Mouse (Mus musculus): ENCODE data around the gene Atp5j2. TPM values are rescaled to one million over a fixed set of nuclear protein-coding genes. Genes with fewer than 3 reads are reported as not detected.

The Atp5j2 gene
- polyA plus RNA-seq, 2 experiments: 190 to 454 TPM

GRCm38 (mm10) chr5:145203936-145204691 lies 12.3 kb upstream of the Atp5j2 start, which contains the start of gene Zkscan5:
Gene Zkscan5, plus strand, starts transcription at chr5:145204562.
- no peaks in the 10 kb centered on the region for H3K27me3 ChIP-seq (ENCODE audit: control insufficient read depth, insufficient read depth, low read length)
- peaks cover 13 to 18% of the 10 kb centered on the region in 2 experiments for H3K4me1 ChIP-seq (replicated peaks; ENCODE audit: control insufficient read depth in 2 of 2, insufficient read depth in 2 of 2, low read length in 1 of 2)
- H3K4me2 ChIP-seq (ENCODE audit: low read depth): peak within 1 kb of the TSS; percentile 93
- no peaks in the 10 kb centered on the region for H3K9me3 ChIP-seq (ENCODE audit: control insufficient read depth, low read length)
- under 1% methylated on average over 22 of the region's 22 CpGs for WGBS (ENCODE audit: insufficient replicate concordance)
- no peaks in the 10 kb centered on the region for H3K36me3 ChIP-seq (replicated peaks; ENCODE audit: control insufficient read depth, insufficient read depth, low read depth)
- H3K4me3 ChIP-seq (ENCODE audit: insufficient read depth in 1 of 2, low read depth in 2 of 2, low read length in 2 of 2): peak within 1 kb of the TSS; percentile 75 to 81
- ATAC-seq (ENCODE audit: insufficient read depth) (peak; percentile 95), DNase-seq (ENCODE audit: low read depth in 3 of 3, low spot score in 3 of 3) (peak; percentile 97 to 98 (median 97))
- peak within 1 kb of the TSS; percentile 80 for H3K9ac ChIP-seq (replicated peaks)
- peak within 1 kb of the TSS; percentile 93 for H3K27ac ChIP-seq
- peak; percentile 14; the same call in 1 of the 2 replicates for TF ChIP-seq EP300 (IDR thresholded peaks at IDR 0.05; ENCODE audit: low read depth)
- TF ChIP-seq CTCF (IDR thresholded peaks at IDR 0.05; ENCODE audit: low read depth): peak; percentile 30; the same call in 1 of the 2 replicates

GRCm38 (mm10) chr5:145202446-145202845 lies 10.6 kb upstream of the Atp5j2 start:
- TF ChIP-seq CTCF (IDR thresholded peaks at IDR 0.05; ENCODE audit: low read depth) (no peak), EP300 (IDR thresholded peaks at IDR 0.05; ENCODE audit: low read depth) (no peak)
- DNase-seq (ENCODE audit: low read depth in 3 of 3, low spot score in 3 of 3) (no peak), ATAC-seq (ENCODE audit: insufficient read depth) (no peak)
- Histone ChIP-seq H3K27ac (peak overlapping the region; percentile 16; the same call in 1 of the 2 replicates), H3K9me3 (ENCODE audit: control insufficient read depth, low read length) (no peaks in the 10 kb centered on the region), H3K36me3 (replicated peaks; ENCODE audit: control insufficient read depth, insufficient read depth, low read depth) (no peaks in the 10 kb centered on the region), H3K4me1 (replicated peaks; ENCODE audit: control insufficient read depth in 2 of 2, insufficient read depth in 2 of 2, low read length in 1 of 2) (peaks cover 11 to 18% of the 10 kb centered on the region in 2 experiments), H3K4me2 (ENCODE audit: low read depth) (0 out of 2 replicates have a peak overlapping the region, but pooled peaks have one; percentile 93), H3K27me3 (ENCODE audit: control insufficient read depth, insufficient read depth, low read length) (no peaks in the 10 kb centered on the region), H3K9ac (replicated peaks) (no peak overlapping the region), H3K4me3 (ENCODE audit: insufficient read depth in 1 of 2, low read depth in 2 of 2, low read length in 2 of 2) (no peak overlapping the region)
- 39% methylated on average over 3 of the region's 3 CpGs for WGBS (ENCODE audit: insufficient replicate concordance)

- Histone ChIP-seq H3K4me3 (ENCODE audit: insufficient read depth in 1 of 2, low read depth in 2 of 2, low read length in 2 of 2) (peak within 1 kb of the TSS; percentile 94 to 98), H3K9ac (replicated peaks) (peak within 1 kb of the TSS; percentile 96), H3K9me3 (ENCODE audit: control insufficient read depth, low read length) (no peaks in the 10 kb centered on the region), H3K27ac (peak within 1 kb of the TSS; percentile 75), H3K4me1 (replicated peaks; ENCODE audit: control insufficient read depth in 2 of 2, insufficient read depth in 2 of 2, low read length in 1 of 2) (peaks cover 11 to 18% of the 10 kb centered on the region in 2 experiments), H3K4me2 (ENCODE audit: low read depth) (peak within 1 kb of the TSS; percentile 93), H3K27me3 (ENCODE audit: control insufficient read depth, insufficient read depth, low read length) (no peaks in the 10 kb centered on the region), H3K36me3 (replicated peaks; ENCODE audit: control insufficient read depth, insufficient read depth, low read depth) (no peaks in the 10 kb centered on the region)
- WGBS (ENCODE audit: insufficient replicate concordance): 1% methylated on average over 37 of the region's 37 CpGs
- no peak for TF ChIP-seq CTCF (IDR thresholded peaks at IDR 0.05; ENCODE audit: low read depth)
- no peak for TF ChIP-seq EP300 (IDR thresholded peaks at IDR 0.05; ENCODE audit: low read depth)
- ATAC-seq (ENCODE audit: insufficient read depth): peak; percentile 22
- peak; percentile 85 to 86 (median 85) for DNase-seq (ENCODE audit: low read depth in 3 of 3, low spot score in 3 of 3)
These were observed 9.6 kb upstream of the Atp5j2 start, which contains the start of gene Zkscan14 for GRCm38 (mm10) chr5:145201321-145201991. Gene Zkscan14, minus strand, starts transcription at chr5:145201868.

DNA sequence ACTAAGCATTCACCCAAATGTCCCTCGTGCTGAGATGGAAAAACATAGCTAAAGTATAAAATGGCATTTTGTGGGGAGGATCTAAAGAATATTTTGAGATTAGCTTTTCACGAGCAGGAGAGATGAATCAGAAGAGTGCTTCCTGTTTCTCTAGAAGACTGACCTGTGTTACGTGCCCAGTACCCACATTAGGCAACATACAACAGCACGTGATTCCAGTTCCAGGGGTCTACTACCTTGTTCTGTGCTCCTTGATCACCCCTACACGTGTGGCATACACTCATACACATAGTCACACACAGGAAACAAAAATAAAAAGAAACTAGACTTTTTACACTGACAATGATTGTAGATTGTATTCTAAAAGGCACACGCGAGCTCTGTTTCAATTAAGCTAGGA lies 8.5 kb upstream of the Atp5j2 start:
- WGBS (ENCODE audit: insufficient replicate concordance): 64% methylated on average over 7 of the region's 7 CpGs
- Histone ChIP-seq H3K4me1 (replicated peaks; ENCODE audit: control insufficient read depth in 2 of 2, insufficient read depth in 2 of 2, low read length in 1 of 2) (peaks cover 6 to 14% of the 10 kb centered on the region in 2 experiments), H3K27ac (no peak overlapping the region), H3K36me3 (replicated peaks; ENCODE audit: control insufficient read depth, insufficient read depth, low read depth) (peaks cover 7% of the 10 kb centered on the region; the same call in 1 of the 2 replicates), H3K4me2 (ENCODE audit: low read depth) (peak overlapping the region; percentile 81), H3K9ac (replicated peaks) (peak overlapping the region; percentile 12; the same call in 1 of the 2 replicates), H3K27me3 (ENCODE audit: control insufficient read depth, insufficient read depth, low read length) (no peaks in the 10 kb centered on the region), H3K4me3 (ENCODE audit: insufficient read depth in 1 of 2, low read depth in 2 of 2, low read length in 2 of 2) (peak overlapping the region in 1 of 2 experiments; percentile 98; a peak in 2 of 4 replicates), H3K9me3 (ENCODE audit: control insufficient read depth, low read length) (no peaks in the 10 kb centered on the region)
- TF ChIP-seq CTCF (IDR thresholded peaks at IDR 0.05; ENCODE audit: low read depth) (no peak), EP300 (IDR thresholded peaks at IDR 0.05; ENCODE audit: low read depth) (no peak)
- ATAC-seq (ENCODE audit: insufficient read depth) (no peak), DNase-seq (ENCODE audit: low read depth in 3 of 3, low spot score in 3 of 3) (no peak)

All from liver, embryonic 14.5 days (tissue).